In the genomic region with DNA sequence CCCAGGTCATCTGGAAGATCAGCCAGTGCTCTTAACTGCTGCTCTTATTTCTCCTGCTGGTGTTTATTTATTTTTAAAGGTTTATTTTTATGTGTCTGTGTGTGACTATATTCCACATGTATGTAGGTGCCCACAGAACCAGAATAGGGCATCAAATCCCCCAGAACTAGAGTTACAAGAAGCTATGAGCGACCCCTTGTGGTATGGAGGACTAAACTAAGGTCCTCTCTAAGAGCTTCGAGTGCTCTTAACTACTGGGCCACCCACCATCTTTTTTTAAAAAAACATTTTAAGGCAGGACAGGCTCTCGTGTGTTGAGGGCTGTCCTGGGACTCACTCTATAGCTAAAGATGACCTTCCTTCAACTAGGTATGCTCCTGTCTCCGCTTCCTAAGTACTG, we compare ENCODE assay signal across 18 mouse cellular contexts. TPM values are rescaled to one million over a fixed set of nuclear protein-coding genes. Genes with fewer than 3 reads are reported as not detected.
"Had no signal": no experiment of that assay in that cellular context is flagged by ENCODE, and none has a peak within 500 bp of the region (broad histone marks: within the 10 kb centered on the region; RNA-seq: fewer than 3 reads in every experiment).

No protein-coding gene starts in this region.

- H3K9me3 ChIP-seq: liver, embryonic 15.5 days had no signal

- H3K4me3 ChIP-seq: layer of hippocampus, adult 2 months; limb, embryonic 13.5 days; liver, embryonic 15.5 days; midbrain, embryonic 13.5 days had no signal

- H3K27me3 ChIP-seq: limb, embryonic 13.5 days; liver, embryonic 15.5 days; midbrain, embryonic 13.5 days had no signal

- ATAC-seq: midbrain, embryonic 13.5 days had no signal

- H3K4me2 ChIP-seq: limb, embryonic 13.5 days; liver, embryonic 11.5 days; liver, embryonic 15.5 days; midbrain, embryonic 13.5 days had no signal

- H3K9ac ChIP-seq: limb, embryonic 13.5 days; liver, embryonic 15.5 days; midbrain, embryonic 13.5 days had no signal

- H3K27ac ChIP-seq: layer of hippocampus, adult 2 months; limb, embryonic 13.5 days; liver, embryonic 15.5 days; midbrain, embryonic 13.5 days had no signal

- DNase-seq: kidney, postnatal 10 days; kidney, postnatal 4 days; left cerebral cortex, postnatal 4 days; right cerebral cortex, postnatal 14 days had no signal

RNA-seq across cellular contexts. Expression of gene Vmn1r183, which starts 33.8 kb away (rescaled TPM):
- total RNA-seq: layer of hippocampus, adult 2 months; layer of hippocampus, postnatal 14 days; left cerebral cortex, adult 18-20 months; left cerebral cortex, postnatal 10 days; left cerebral cortex, postnatal 4 days; megakaryocyte progenitor cell, adult 5-6 weeks; midbrain, postnatal 0 days had no signal
- polyA plus RNA-seq: kidney, embryonic 14.5 days; limb, embryonic 13.5 days; liver, embryonic 11.5 days; liver, embryonic 15.5 days; lung, embryonic 16.5 days; midbrain, embryonic 13.5 days; midbrain, postnatal 0 days; spleen, adult 2 months; stomach, embryonic 16.5 days had no signal
